Mouse (Mus musculus) embryonic fibroblast, embryonic 13.5 days (primary cell): ENCODE measurements around the gene Gon7. TPM values are rescaled to one million over a fixed set of nuclear protein-coding genes. Genes with fewer than 3 reads are reported as not detected.

Experiments used
- H3K27ac ChIP-seq: 2 replicates; pipeline ENCODE4 v1.5.1; 2012; ENCODE audit warnings: low read length, control low read depth, inconsistent platforms; ENCODE audit not compliant: insufficient read depth
- H3K4me1 ChIP-seq: 2 replicates; pipeline ENCODE4 v1.6.1; 2011; ENCODE audit warnings: low read length; ENCODE audit not compliant: control insufficient read depth, insufficient read depth
- H3K4me3 ChIP-seq: 2 replicates; pipeline ENCODE4 v1.5.1; 2011; ENCODE audit warnings: mild to moderate bottlenecking, control low read depth, low read length; ENCODE audit not compliant: insufficient read depth
- CTCF ChIP-seq: IDR thresholded peaks from 2 replicates; pipeline ENCODE4 v1.5.1; 2011; ENCODE audit warnings: mild to moderate bottlenecking, control low read depth, low read length, moderate library complexity, borderline replicate concordance; ENCODE audit not compliant: insufficient read depth
- POLR2A ChIP-seq: IDR thresholded peaks from 2 replicates; pipeline ENCODE4 v1.6.1; 2011; ENCODE audit warnings: low read depth, mild to moderate bottlenecking, control low read depth, low read length, moderate library complexity
- polyA plus RNA-seq: library from polyadenylated mRNA; stranded (reverse); fragments of >200 nt; gene quantifications from 2 replicates; pipeline ENCODE4 v1.2.4, GENCODE M21; 2011; ENCODE audit warnings: low read depth; ENCODE audit not compliant: missing spikeins, insufficient read length

Gon7 gene
- polyA plus RNA-seq, 1 experiment = 7.0 TPM

- Histone ChIP-seq H3K4me3 (no peak overlapping the region), H3K27ac (no peak overlapping the region), H3K4me1 (no peaks in the 10 kb centered on the region)
- no peak for TF ChIP-seq CTCF
- TF ChIP-seq POLR2A = no peak
Measured at GRCm38 (mm10) chr12:102722966-102723365, 34.6 kb downstream of the Gon7 start.

GRCm38 (mm10) chr12:102722451-102722850, 35.2 kb downstream of the Gon7 start:
- TF ChIP-seq POLR2A (no peak), CTCF (no peak)
- Histone ChIP-seq H3K4me1 (no peaks in the 10 kb centered on the region), H3K4me3 (no peak overlapping the region), H3K27ac (no peak overlapping the region)

GRCm38 (mm10) chr12:102719552-102720315, 37.9 kb downstream of the Gon7 start:
- Histone ChIP-seq H3K27ac (no peak overlapping the region), H3K4me3 (no peak overlapping the region), H3K4me1 (no peaks in the 10 kb centered on the region)
- TF ChIP-seq POLR2A = no peak
- peak; percentile 50; the same call in 1 of the 2 replicates for TF ChIP-seq CTCF

- TF ChIP-seq CTCF (no peak), POLR2A (no peak)
- Histone ChIP-seq H3K4me3 (no peak overlapping the region), H3K4me1 (no peaks in the 10 kb centered on the region), H3K27ac (no peak overlapping the region)
Measured at GRCm38 (mm10) chr12:102714654-102715395, 42.8 kb downstream of the Gon7 start.

- no peak for TF ChIP-seq POLR2A
- TF ChIP-seq CTCF = no peak
- Histone ChIP-seq H3K4me1 (no peaks in the 10 kb centered on the region), H3K4me3 (no peak overlapping the region), H3K27ac (no peak overlapping the region)
Measured at GRCm38 (mm10) chr12:102714116-102714515, 43.5 kb downstream of the Gon7 start.

GRCm38 (mm10) chr12:102713153-102713865, 44.3 kb downstream of the Gon7 start:
- no peak overlapping the region for H3K4me3 ChIP-seq
- no peak overlapping the region for H3K27ac ChIP-seq
- TF ChIP-seq POLR2A = no peak
- no peak for TF ChIP-seq CTCF
- H3K4me1 ChIP-seq = no peaks in the 10 kb centered on the region

- H3K27ac ChIP-seq = no peak overlapping the region
- no peak overlapping the region for H3K4me3 ChIP-seq
- no peak for TF ChIP-seq CTCF
- TF ChIP-seq POLR2A = no peak
- H3K4me1 ChIP-seq = no peaks in the 10 kb centered on the region
Measured at GRCm38 (mm10) chr12:102710851-102711375, 46.7 kb downstream of the Gon7 start.

- H3K4me3 ChIP-seq = no peak overlapping the region
- H3K4me1 ChIP-seq = no peaks in the 10 kb centered on the region
- no peak for TF ChIP-seq CTCF
- no peak for TF ChIP-seq POLR2A
Measured at GRCm38 (mm10) chr12:102709896-102710295, 47.7 kb downstream of the Gon7 start.

GRCm38 (mm10) chr12:102708220-102708619, 49.4 kb downstream of the Gon7 start:
- Histone ChIP-seq H3K4me3 (no peak overlapping the region), H3K4me1 (no peaks in the 10 kb centered on the region), H3K27ac (no peak overlapping the region)
- TF ChIP-seq CTCF = no peak
- no peak for TF ChIP-seq POLR2A

More at GRCm38 (mm10) chr12:102709896-102710295, 47.7 kb downstream of the Gon7 start:
- H3K27ac ChIP-seq = no peak overlapping the region

- H3K27ac ChIP-seq = no peak overlapping the region
- no peaks in the 10 kb centered on the region for H3K4me1 ChIP-seq
- TF ChIP-seq POLR2A (no peak), CTCF (no peak)
- H3K4me3 ChIP-seq = no peak overlapping the region
Measured at GRCm38 (mm10) chr12:102706833-102707463, 50.7 kb downstream of the Gon7 start.
